Mouse (Mus musculus): ENCODE data around the gene Ralgapa1. TPM values are rescaled to one million over a fixed set of nuclear protein-coding genes. Genes with fewer than 3 reads are reported as not detected.

Gene Ralgapa1
- polyA plus RNA-seq, 1 experiment: 11.9 TPM

DNA sequence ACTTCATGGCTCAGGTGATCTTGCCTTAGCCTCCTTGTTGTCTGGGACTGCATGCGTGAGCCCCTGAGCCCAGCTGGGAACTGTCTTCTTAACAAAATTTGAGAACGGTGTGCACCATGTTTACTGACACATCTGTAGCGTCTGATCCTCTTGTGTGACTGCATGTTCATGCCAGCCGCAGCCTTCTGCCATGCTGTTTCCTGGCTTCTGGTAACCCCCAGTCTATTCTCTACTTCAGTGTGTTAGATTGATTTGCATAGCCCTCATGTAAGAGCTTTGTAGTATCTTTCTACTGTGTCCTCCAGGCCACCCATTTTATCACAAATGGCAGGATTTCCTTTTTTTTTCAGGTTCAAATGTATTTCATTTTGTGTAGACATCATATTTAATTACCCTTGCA lies 26.9 kb upstream of the Ralgapa1 start:
- no peak for TF ChIP-seq CTCF (IDR thresholded peaks at IDR 0.05; ENCODE audit: extremely low read depth, insufficient read depth, insufficient read length, insufficient replicate concordance)
- Histone ChIP-seq H3K4me1 (ENCODE audit: control insufficient read depth, insufficient read depth, insufficient read length) (no peaks in the 10 kb centered on the region), H3K27ac (ENCODE audit: insufficient read depth, low read length) (no peak overlapping the region), H3K27me3 (ENCODE audit: control insufficient read depth, insufficient read depth, low read length) (no peaks in the 10 kb centered on the region), H3K4me3 (ENCODE audit: extremely low read depth, insufficient read depth, insufficient read length) (no peak overlapping the region), H3K36me3 (ENCODE audit: control insufficient read depth, insufficient read depth, low read length) (peaks cover 3% of the 10 kb centered on the region; the same call in 1 of the 2 replicates)
- DNase-seq (ENCODE audit: low read depth in 1 of 2, low spot score in 2 of 2): no peak
- WGBS: 92% methylated on average over 4 of the region's 4 CpGs

DNA sequence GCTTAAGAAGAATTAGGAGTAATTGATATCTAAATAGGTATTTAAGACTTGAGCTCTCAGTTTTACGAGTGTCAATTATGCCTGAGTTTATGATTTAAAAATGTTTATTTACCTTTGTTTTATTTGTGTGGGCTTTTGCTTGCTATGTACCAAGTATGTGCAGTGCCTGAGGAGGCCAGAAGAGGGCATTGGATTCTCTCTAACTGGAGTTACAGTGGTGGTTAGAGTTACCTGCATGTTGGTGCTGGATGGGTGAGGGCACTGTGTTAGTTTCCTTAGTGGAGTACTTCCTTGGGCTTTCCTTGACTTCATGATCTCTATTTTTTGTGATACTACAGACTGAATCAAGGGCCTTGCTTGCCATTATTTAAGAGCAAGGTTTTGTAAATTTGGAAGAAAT lies 25.8 kb upstream of the Ralgapa1 start:
- 72% methylated on average over 1 of the region's 1 CpGs for WGBS
- DNase-seq (ENCODE audit: low read depth in 1 of 2, low spot score in 2 of 2): peak; percentile 11 to 33
- H3K36me3 ChIP-seq (ENCODE audit: control insufficient read depth, insufficient read depth, low read length): peaks cover 2% of the 10 kb centered on the region; the same call in 1 of the 2 replicates
- H3K4me1 ChIP-seq (ENCODE audit: control insufficient read depth, insufficient read depth, insufficient read length): no peaks in the 10 kb centered on the region
- no peak overlapping the region for H3K27ac ChIP-seq (ENCODE audit: insufficient read depth, low read length)
- no peaks in the 10 kb centered on the region for H3K27me3 ChIP-seq (ENCODE audit: control insufficient read depth, insufficient read depth, low read length)
- H3K4me3 ChIP-seq (ENCODE audit: extremely low read depth, insufficient read depth, insufficient read length): no peak overlapping the region
- TF ChIP-seq CTCF (IDR thresholded peaks at IDR 0.05; ENCODE audit: extremely low read depth, insufficient read depth, insufficient read length, insufficient replicate concordance) (peak; percentile 25; the same call in 1 of the 2 replicates), POLR2A (IDR thresholded peaks at IDR 0.05; ENCODE audit: low read depth, low read length) (no peak)

DNA sequence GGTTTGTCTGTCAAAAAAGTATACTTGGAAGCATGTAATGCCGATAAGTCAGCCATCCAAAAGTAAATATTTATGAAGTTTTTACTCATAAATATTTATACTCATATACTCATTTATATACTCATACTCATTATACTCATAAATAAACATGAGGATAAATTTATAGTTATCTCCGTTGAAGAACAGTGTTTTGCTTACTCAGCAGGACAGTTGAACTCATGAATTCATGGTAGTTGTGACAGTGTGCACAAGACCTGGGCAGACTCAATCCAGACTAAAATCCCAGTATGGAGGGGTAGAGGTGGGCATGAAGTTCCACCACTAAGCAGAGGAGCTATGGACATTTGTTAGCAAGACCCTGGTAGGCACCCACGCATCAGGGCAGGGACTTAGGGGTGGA lies 16.5 kb upstream of the Ralgapa1 start:
- WGBS: 93% methylated on average over 3 of the region's 3 CpGs
- Histone ChIP-seq H3K27me3 (ENCODE audit: control insufficient read depth, insufficient read depth, low read length) (no peaks in the 10 kb centered on the region), H3K4me3 (ENCODE audit: extremely low read depth, insufficient read depth, insufficient read length) (no peak overlapping the region)

DNA sequence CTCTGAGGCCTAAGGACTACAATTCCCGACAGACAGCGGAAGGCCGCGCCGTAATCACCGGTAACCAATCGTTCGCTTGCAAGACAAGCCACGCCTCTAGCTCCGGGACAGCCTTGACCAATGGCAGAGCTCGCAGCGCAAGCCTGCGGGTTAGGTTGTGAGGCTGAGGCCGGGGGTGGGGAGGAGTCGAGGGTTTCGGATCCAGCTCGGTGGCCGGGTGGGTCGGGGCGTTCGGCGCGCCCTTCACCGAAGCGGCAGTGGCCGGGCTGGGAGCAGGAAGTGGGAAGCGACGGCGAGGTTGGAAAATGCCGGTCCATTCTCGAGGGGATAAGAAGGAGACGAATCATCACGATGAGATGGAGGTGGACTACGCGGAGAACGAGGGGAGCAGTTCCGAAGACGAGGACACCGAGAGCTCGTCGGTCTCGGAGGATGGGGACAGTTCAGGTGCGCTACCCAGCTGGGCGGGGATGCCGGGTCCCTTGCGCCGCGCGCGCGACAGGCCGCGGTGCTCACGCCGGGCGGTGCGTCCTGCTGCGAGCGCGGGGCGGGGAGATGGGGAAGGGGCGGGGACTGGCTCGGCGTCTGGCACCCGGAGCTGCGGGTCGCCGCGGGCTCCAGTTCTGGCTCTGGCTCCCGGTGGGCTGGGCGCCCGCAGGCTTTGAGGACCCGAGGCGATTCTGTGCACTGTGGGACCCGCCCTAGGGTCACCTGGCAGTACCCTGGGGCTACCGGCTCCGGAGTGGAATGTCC lies 15.4 kb upstream of the Ralgapa1 start, which contains the start of gene Brms1l:
Gene Brms1l (plus strand): TSS at position 126 of the 753 bp plus-strand sequence.
- TF ChIP-seq CTCF (IDR thresholded peaks at IDR 0.05; ENCODE audit: extremely low read depth, insufficient read depth, insufficient read length, insufficient replicate concordance): no peak
- TF ChIP-seq POLR2A (IDR thresholded peaks at IDR 0.05; ENCODE audit: low read depth, low read length): peak; percentile 12
- under 1% methylated on average over 77 of the region's 77 CpGs for WGBS
- H3K27ac ChIP-seq (ENCODE audit: insufficient read depth, low read length): peak within 1 kb of the TSS; percentile 88
- no peaks in the 10 kb centered on the region for H3K27me3 ChIP-seq (ENCODE audit: control insufficient read depth, insufficient read depth, low read length)
- H3K36me3 ChIP-seq (ENCODE audit: control insufficient read depth, insufficient read depth, low read length): peaks cover 1% of the 10 kb centered on the region; the same call in 1 of the 2 replicates
- peak within 1 kb of the TSS; percentile 83 for H3K4me3 ChIP-seq (ENCODE audit: extremely low read depth, insufficient read depth, insufficient read length)
- peak; percentile 93 to 94 for DNase-seq (ENCODE audit: low read depth in 1 of 2, low spot score in 2 of 2)
- H3K4me1 ChIP-seq (ENCODE audit: control insufficient read depth, insufficient read depth, insufficient read length): peaks cover 2% of the 10 kb centered on the region; the same call in 1 of the 2 replicates

More for the DNA sequence above, 16.5 kb upstream of the Ralgapa1 start:
- DNase-seq (ENCODE audit: low read depth in 1 of 2, low spot score in 2 of 2): no peak
- H3K36me3 ChIP-seq (ENCODE audit: control insufficient read depth, insufficient read depth, low read length): peaks cover 3% of the 10 kb centered on the region; the same call in 1 of the 2 replicates
- no peak overlapping the region for H3K27ac ChIP-seq (ENCODE audit: insufficient read depth, low read length)
- TF ChIP-seq POLR2A (IDR thresholded peaks at IDR 0.05; ENCODE audit: low read depth, low read length) (no peak), CTCF (IDR thresholded peaks at IDR 0.05; ENCODE audit: extremely low read depth, insufficient read depth, insufficient read length, insufficient replicate concordance) (no peak)
- peaks cover 2% of the 10 kb centered on the region; the same call in 1 of the 2 replicates for H3K4me1 ChIP-seq (ENCODE audit: control insufficient read depth, insufficient read depth, insufficient read length)

DNA sequence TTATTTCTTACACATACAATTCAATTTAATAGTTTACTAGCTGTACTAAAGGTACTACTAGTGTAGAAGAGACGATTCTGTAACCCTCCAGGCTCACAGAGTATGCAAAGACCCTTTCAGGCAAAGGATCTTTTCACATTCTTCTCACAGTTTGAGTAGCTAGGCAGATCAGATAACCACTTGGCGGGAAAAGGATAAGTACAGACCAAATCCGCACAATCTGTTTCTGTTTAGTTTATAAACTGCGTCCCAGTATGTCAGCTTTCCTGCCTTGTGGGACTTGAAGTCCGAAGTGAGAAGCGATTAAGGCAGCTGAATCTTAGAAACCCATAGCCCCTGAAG lies 14.9 kb upstream of the Ralgapa1 start:
- DNase-seq (ENCODE audit: low read depth in 1 of 2, low spot score in 2 of 2): no peak
- peaks cover 2% of the 10 kb centered on the region; the same call in 1 of the 2 replicates for H3K4me1 ChIP-seq (ENCODE audit: control insufficient read depth, insufficient read depth, insufficient read length)
- H3K27me3 ChIP-seq (ENCODE audit: control insufficient read depth, insufficient read depth, low read length): no peaks in the 10 kb centered on the region
- H3K36me3 ChIP-seq (ENCODE audit: control insufficient read depth, insufficient read depth, low read length): peaks cover 1% of the 10 kb centered on the region; the same call in 1 of the 2 replicates
- 0% methylated on average over 6 of the region's 6 CpGs for WGBS
- H3K4me3 ChIP-seq (ENCODE audit: extremely low read depth, insufficient read depth, insufficient read length): peak overlapping the region; percentile 37; the same call in 1 of the 2 replicates
- no peak overlapping the region for H3K27ac ChIP-seq (ENCODE audit: insufficient read depth, low read length)
- TF ChIP-seq POLR2A (IDR thresholded peaks at IDR 0.05; ENCODE audit: low read depth, low read length): no peak
- TF ChIP-seq CTCF (IDR thresholded peaks at IDR 0.05; ENCODE audit: extremely low read depth, insufficient read depth, insufficient read length, insufficient replicate concordance): no peak

DNA sequence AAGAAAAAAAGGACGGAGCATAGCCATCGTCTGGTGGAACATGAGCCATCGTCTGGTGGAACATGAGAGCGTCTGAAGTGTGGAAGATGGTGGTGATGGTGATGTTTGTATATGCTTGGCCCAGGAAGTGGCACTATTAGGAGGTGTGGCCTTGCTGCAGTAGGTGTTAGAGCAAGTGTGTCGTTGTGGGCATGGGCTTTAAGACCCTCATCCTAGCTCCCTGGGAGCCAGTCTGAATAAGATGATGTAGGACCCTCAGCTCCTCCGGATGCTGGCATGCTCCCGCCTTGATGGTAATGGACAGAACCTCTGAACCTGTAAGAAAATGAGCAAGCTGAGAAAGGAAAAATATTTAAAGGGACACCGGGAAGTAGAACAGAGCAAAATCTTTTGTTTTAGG lies 13.9 kb upstream of the Ralgapa1 start:
- H3K4me1 ChIP-seq (ENCODE audit: control insufficient read depth, insufficient read depth, insufficient read length): peaks cover 2% of the 10 kb centered on the region; the same call in 1 of the 2 replicates
- 91% methylated on average over 8 of the region's 8 CpGs for WGBS
- H3K36me3 ChIP-seq (ENCODE audit: control insufficient read depth, insufficient read depth, low read length): peaks cover 1% of the 10 kb centered on the region; the same call in 1 of the 2 replicates
- H3K4me3 ChIP-seq (ENCODE audit: extremely low read depth, insufficient read depth, insufficient read length): no peak overlapping the region
- TF ChIP-seq CTCF (IDR thresholded peaks at IDR 0.05; ENCODE audit: extremely low read depth, insufficient read depth, insufficient read length, insufficient replicate concordance): no peak
- no peak for TF ChIP-seq POLR2A (IDR thresholded peaks at IDR 0.05; ENCODE audit: low read depth, low read length)
- H3K27ac ChIP-seq (ENCODE audit: insufficient read depth, low read length): no peak overlapping the region
- DNase-seq (ENCODE audit: low read depth in 1 of 2, low spot score in 2 of 2): no peak
- no peaks in the 10 kb centered on the region; the same call in 1 of the 2 replicates for H3K27me3 ChIP-seq (ENCODE audit: control insufficient read depth, insufficient read depth, low read length)

Data from spleen, adult 2 months (tissue).